Mouse (Mus musculus): ENCODE results near the gene Dock3.

Gene Dock3

GRCm38 (mm10) chr9:107087531-107087930 is 144.2 kb downstream of the Dock3 start:
- DNase-seq (ENCODE audit: extremely low read depth, insufficient read length, low spot score) = no peak

- no peak for DNase-seq (ENCODE audit: extremely low read depth, insufficient read length, low spot score)
Measured at GRCm38 (mm10) chr9:107037947-107038346, 193.8 kb downstream of the Dock3 start.

DNA sequence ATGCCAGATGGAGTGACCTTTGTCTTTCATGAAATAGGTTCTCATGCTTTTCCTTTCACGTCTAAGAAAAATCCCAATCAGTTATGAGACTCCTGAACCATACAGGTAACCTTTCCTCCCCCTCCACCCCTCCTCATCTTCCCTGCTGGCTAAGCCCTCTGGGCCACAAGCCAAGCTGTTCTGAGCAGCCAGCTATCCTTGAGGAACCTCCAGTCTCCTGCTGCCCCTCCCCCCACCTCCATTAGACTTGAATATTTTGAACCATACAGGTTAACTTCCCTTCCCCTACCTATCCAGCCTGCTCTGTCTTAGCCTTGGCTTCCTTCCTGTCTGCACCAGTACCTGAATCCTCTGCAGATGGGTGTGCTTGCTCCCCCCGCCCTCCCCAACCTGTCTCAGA is 204.1 kb downstream of the Dock3 start:
- DNase-seq (ENCODE audit: extremely low read depth, insufficient read length, low spot score) = no peak

DNA sequence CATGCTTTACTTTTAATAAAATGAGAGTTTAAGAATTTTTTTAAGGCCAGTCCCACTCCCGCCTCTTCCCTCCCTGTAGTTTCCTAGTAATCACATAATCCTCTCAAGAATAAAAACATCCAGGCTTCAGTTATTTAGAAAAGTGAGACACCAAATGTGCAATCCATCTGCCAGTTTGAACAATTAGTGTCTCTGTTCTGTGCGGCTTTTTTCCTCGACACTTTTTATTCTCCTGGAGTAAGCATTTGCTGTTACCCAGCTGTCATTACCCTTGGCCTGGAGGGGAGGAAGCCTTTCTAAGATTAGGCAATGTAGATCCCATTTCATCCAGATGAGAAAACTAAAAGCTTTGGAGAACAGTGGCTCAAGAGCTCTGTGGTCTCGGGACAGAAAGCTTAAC is 221.9 kb downstream of the Dock3 start:
- no peak for DNase-seq (ENCODE audit: extremely low read depth, insufficient read length, low spot score)

- DNase-seq (ENCODE audit: extremely low read depth, insufficient read length, low spot score) = no peak
Measured at GRCm38 (mm10) chr9:107003187-107003586, 228.5 kb downstream of the Dock3 start.

- no peak for DNase-seq (ENCODE audit: extremely low read depth, insufficient read length, low spot score)
Measured at GRCm38 (mm10) chr9:106970742-106971141, 261.0 kb downstream of the Dock3 start.

- DNase-seq (ENCODE audit: extremely low read depth, insufficient read length, low spot score) = no peak
Measured at GRCm38 (mm10) chr9:106958452-106958851, 273.3 kb downstream of the Dock3 start.

DNA sequence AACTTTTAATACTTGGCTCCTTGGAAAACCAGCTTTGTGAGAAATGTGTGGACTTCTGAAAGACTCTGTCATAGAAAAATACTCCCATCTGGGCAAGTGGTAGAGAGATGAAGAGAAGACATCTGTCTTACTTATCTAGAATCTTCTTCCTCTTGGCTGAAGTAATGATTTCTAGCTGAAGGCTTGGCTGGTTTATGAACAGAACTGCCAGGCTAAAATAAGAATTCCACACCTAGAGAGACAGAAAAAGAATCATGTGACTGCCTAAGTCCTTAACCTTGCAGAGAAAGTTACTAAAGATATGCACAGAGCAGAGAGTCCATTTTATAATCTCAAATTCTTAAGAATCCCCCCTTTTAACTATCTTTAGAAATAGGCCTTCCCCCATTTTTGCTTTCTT is 276.2 kb downstream of the Dock3 start:
- no peak for DNase-seq (ENCODE audit: extremely low read depth, insufficient read length, low spot score)

DNA sequence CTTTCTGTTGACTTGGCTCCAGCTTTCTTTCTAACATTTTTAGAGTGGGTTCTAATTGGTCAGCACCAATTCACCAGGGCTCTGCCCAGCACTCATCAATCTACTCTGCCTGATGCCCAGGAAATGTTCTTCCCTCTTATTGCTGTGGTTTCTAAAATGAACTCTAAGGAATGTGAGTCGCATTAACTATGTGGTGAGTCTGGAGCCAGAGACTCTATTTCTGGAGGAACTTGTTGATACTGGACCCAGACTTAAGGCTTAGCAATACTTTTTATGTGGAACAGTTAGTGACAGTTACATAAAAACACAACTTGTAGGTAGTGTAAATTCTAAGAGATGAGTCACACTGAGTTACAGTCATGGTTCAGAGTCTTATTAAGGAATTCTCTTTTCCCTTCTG is 296.7 kb downstream of the Dock3 start:
- peak; percentile 15 for DNase-seq (ENCODE audit: extremely low read depth, insufficient read length, low spot score)

DNA sequence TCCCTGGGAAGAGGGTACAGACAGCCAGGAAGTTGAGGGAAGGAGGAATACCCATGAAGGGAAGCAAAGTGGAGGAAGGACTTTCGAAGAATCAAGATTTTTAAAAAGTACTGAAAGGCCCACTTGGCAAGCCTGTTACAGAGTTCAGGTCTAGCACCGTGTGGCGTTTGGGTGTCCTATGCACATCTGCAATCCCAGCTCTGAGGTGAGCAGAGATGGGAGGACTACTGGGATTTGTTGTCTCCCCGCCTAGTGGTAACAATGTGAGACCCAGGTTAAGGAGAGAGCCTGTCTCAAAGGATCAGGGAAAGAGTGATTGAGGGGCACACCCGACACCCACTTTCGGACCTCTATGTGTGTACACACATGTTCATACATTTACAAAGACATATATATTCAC is 316.8 kb downstream of the Dock3 start:
- DNase-seq (ENCODE audit: extremely low read depth, insufficient read length, low spot score) = no peak

GRCm38 (mm10) chr9:106913759-106914158 is 317.9 kb downstream of the Dock3 start:
- DNase-seq (ENCODE audit: extremely low read depth, insufficient read length, low spot score) = no peak

DNA sequence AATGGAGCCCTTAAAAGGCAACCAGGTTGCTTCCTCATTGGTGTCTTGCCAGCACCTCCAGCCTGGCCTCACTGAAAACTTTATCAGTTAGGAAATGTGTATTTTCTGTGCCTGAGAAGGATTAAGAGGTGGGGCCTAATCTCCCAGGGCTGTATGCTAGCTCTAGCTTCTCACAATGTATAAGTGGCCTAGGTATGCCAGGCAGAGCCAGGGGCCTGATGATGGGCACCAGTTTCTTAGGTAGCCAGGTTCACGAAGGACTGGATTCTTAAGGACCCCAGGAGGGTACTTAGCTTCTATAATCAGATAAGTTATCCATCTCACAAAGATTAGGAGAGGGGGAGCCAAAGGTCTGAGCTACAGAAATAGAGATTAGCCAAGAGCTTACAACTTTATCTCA is 320.1 kb downstream of the Dock3 start:
- no peak for DNase-seq (ENCODE audit: extremely low read depth, insufficient read length, low spot score)

GRCm38 (mm10) chr9:106908715-106909114 is 323.0 kb downstream of the Dock3 start:
- DNase-seq (ENCODE audit: extremely low read depth, insufficient read length, low spot score) = no peak

DNA sequence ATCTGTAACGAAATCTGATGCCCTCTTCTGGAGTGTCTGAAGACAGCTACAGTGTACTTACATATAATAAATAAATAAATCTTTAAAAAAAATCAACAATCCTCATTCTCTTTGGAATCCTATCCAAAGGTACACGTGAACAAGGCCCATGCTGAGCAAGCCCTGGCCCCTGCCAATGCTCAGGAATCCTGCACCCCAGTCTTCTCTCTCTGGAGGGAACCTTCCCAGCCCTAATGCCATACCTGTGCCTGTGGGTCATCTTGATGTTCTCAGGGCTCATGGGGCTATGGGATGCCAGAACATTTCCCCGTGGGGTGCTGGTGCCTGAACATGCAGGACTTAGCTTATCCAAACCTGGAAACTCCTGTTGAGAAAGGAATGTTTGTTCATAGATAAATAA is 323.5 kb downstream of the Dock3 start:
- DNase-seq (ENCODE audit: extremely low read depth, insufficient read length, low spot score) = no peak

DNA sequence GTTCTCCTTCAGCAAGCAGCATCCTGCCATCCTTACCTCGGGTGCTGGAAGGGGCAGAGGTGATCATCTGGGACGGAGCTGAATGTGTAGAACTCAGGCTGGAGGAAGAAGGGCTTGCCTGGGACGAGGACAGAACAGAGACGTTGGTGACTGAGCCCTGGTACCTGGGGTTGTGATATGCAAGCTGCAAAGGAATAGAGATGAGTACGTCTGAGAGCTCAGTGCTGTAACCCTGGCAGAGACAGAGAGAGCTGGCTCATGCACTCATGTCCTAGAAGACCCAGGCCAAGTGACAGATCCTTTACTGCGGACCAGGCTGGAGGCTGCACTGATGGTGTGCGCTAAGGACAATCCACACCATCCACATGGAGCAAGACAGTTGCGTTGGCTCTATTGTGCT is 325.1 kb downstream of the Dock3 start:
- DNase-seq (ENCODE audit: extremely low read depth, insufficient read length, low spot score) = no peak

- no peak for DNase-seq (ENCODE audit: extremely low read depth, insufficient read length, low spot score)
Measured at GRCm38 (mm10) chr9:106903791-106904134, 327.9 kb downstream of the Dock3 start.

- no peak for DNase-seq (ENCODE audit: extremely low read depth, insufficient read length, low spot score)
Measured at GRCm38 (mm10) chr9:106903099-106903790, 328.5 kb downstream of the Dock3 start.

DNA sequence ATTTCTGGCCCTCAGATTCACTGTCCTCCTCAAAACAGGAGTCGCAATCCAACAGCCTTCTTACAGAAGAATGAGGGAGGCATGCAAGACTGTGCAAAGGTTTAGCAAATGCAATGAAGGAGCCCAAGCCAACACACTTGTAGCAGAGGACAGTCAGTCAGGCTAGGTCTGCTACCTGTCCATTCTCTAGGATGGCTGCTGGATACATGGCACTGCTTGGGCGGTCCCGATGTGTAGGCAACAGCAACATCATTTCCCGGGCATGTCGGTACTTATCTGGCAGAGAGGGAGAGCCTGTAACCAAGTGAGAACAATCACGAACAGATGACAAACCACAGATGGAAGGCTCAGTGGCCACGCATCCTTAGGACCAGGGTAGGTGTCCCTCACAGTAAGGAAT is 330.1 kb downstream of the Dock3 start:
- DNase-seq (ENCODE audit: extremely low read depth, insufficient read length, low spot score) = no peak

- no peak for DNase-seq (ENCODE audit: extremely low read depth, insufficient read length, low spot score)
Measured at GRCm38 (mm10) chr9:106898901-106899300, 332.8 kb downstream of the Dock3 start.

- DNase-seq (ENCODE audit: extremely low read depth, insufficient read length, low spot score) = no peak
Measured at GRCm38 (mm10) chr9:106893327-106893726, 338.4 kb downstream of the Dock3 start.

DNA sequence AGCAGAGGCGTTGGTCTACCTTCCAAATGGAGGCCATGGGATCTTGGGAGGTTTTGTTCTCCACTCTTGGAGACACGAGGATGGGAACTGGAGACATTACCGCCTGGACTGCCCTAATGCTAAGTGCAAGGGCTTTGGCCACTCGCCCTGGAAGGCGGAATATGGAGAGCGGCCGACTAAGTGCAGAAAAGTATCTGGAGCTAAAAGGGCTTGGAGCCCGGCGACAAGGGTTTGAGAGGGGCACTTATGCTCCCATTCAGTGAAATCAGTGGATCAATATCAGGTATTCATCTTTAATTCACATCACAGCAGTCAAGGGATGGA is 339.2 kb downstream of the Dock3 start:
- no peak for DNase-seq (ENCODE audit: extremely low read depth, insufficient read length, low spot score)

GRCm38 (mm10) chr9:106891829-106892551 is 339.7 kb downstream of the Dock3 start, which contains the start of gene Manf:
Gene Manf, minus strand, starts transcription at chr9:106891979.
- DNase-seq (ENCODE audit: extremely low read depth, insufficient read length, low spot score) = peak; percentile 98

GRCm38 (mm10) chr9:106891341-106891741 is 340.4 kb downstream of the Dock3 start:
- DNase-seq (ENCODE audit: extremely low read depth, insufficient read length, low spot score) = no peak

Data from 3134 (cell line).